Mouse (Mus musculus): ENCODE measurements around the gene Scarb2. TPM values are rescaled to one million over a fixed set of nuclear protein-coding genes. Genes with fewer than 3 reads are reported as not detected.

The Scarb2 gene
- total RNA-seq, 2 experiments from 2014 or later: 7.9 to 15.9 TPM

GRCm38 (mm10) chr5:92395764-92396163 is 110.9 kb downstream of the Scarb2 start:
- no peak for ATAC-seq (replicated peaks; ENCODE audit: low FRiP score, poor library complexity, severe bottlenecking)

GRCm38 (mm10) chr5:92393863-92394262 is 112.8 kb downstream of the Scarb2 start:
- ATAC-seq (replicated peaks; ENCODE audit: low FRiP score, poor library complexity, severe bottlenecking): no peak

- no peak for ATAC-seq (replicated peaks; ENCODE audit: low FRiP score, poor library complexity, severe bottlenecking)
Measured at GRCm38 (mm10) chr5:92392542-92392941, 114.1 kb downstream of the Scarb2 start.

Other genes starting within 250 kb of the Scarb2 start
- gene Naaa, start 228.7 kb downstream of the Scarb2 start, total RNA-seq (2015; ENCODE audit: low replicate concordance): 10.6 and 27.2 TPM in 2 replicates
- gene Naaa, start 228.7 kb downstream of the Scarb2 start, total RNA-seq (2017; ENCODE audit: low replicate concordance): 9.8 and 10.4 TPM in 2 replicates
- gene Sdad1, start 196.4 kb downstream of the Scarb2 start, total RNA-seq (2015; ENCODE audit: low replicate concordance): 4.4 and 21.1 TPM in 2 replicates
- gene Sdad1, start 196.4 kb downstream of the Scarb2 start, total RNA-seq (2017; ENCODE audit: low replicate concordance): 9.9 and 11.8 TPM in 2 replicates
- gene Cxcl9, start 178.8 kb downstream of the Scarb2 start, total RNA-seq (2015; ENCODE audit: low replicate concordance): 5.2 TPM in 1 of 2 replicates, not detected in the other
- not detected in 2 replicates for gene Cxcl9, start 178.8 kb downstream of the Scarb2 start, total RNA-seq (2017; ENCODE audit: low replicate concordance)
- 8.1 TPM in 1 of 2 replicates, not detected in the other for gene Art3, start 175.0 kb downstream of the Scarb2 start, total RNA-seq (2015; ENCODE audit: low replicate concordance)
- gene Art3, start 175.0 kb downstream of the Scarb2 start, total RNA-seq (2017; ENCODE audit: low replicate concordance): not detected in 2 replicates
- 3.3 and 5.4 TPM in 2 replicates for gene Cxcl10, start 157.9 kb downstream of the Scarb2 start, total RNA-seq (2015; ENCODE audit: low replicate concordance)
- gene Cxcl10, start 157.9 kb downstream of the Scarb2 start, total RNA-seq (2017; ENCODE audit: low replicate concordance): 0.26 and 2.9 TPM in 2 replicates
- 27.3 and 28.4 TPM in 2 replicates for gene Nup54, start 71.6 kb downstream of the Scarb2 start, total RNA-seq (2015; ENCODE audit: low replicate concordance)
- gene Nup54, start 71.6 kb downstream of the Scarb2 start, total RNA-seq (2017; ENCODE audit: low replicate concordance): 16.9 and 35.0 TPM in 2 replicates
- gene Fam47e, start 48.2 kb upstream of the Scarb2 start, total RNA-seq (2015; ENCODE audit: low replicate concordance): not detected in 2 replicates
- not detected in 2 replicates for gene Fam47e, start 48.2 kb upstream of the Scarb2 start, total RNA-seq (2017; ENCODE audit: low replicate concordance)
- gene Stbd1, start 96.2 kb upstream of the Scarb2 start, total RNA-seq (2015; ENCODE audit: low replicate concordance): not detected in 2 replicates
- gene Stbd1, start 96.2 kb upstream of the Scarb2 start, total RNA-seq (2017; ENCODE audit: low replicate concordance): 2.0 TPM in 1 of 2 replicates, not detected in the other
- 0.77 and 2.9 TPM in 2 replicates for gene Ccdc158, start 168.4 kb upstream of the Scarb2 start, total RNA-seq (2015; ENCODE audit: low replicate concordance)
- gene Ccdc158, start 168.4 kb upstream of the Scarb2 start, total RNA-seq (2017; ENCODE audit: low replicate concordance): 0.56 TPM in 1 of 2 replicates, not detected in the other
- 0.96 TPM in 1 of 2 replicates, not detected in the other for gene Shroom3, start 176.6 kb upstream of the Scarb2 start, total RNA-seq (2015; ENCODE audit: low replicate concordance)
- not detected in 2 replicates for gene Shroom3, start 176.6 kb upstream of the Scarb2 start, total RNA-seq (2017; ENCODE audit: low replicate concordance)

Measured in erythroblast, adult 5-6 weeks (primary cell).